Mouse (Mus musculus) yolk sac, embryonic 10.5 days (tissue): ENCODE results near the gene Lpxn.

Experiments
- DNase-seq: peaks from one replicate; pipeline ENCODE4 v3.0.0-alpha.2; 2017; ENCODE audit warnings: low spot score

Lpxn gene

DNA sequence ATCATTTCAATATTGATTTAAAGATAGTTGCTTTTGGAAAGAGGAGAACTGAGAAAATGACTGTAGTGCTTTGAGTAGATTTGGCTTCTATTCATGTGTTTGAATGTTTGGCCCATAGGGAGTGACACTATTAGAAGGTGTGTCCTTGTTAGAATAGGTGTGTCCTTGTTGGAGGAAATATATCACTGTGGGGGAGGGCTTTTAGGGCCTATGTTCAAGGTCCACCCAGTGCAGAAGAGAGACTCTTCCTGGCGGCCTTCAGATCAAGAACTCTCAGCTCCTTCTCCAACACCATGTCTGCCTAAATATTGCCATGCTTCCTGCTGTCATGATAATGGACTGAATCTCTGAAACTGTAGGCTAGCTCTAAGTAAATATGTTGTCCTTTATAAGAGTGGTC, 8.2 kb downstream of the Lpxn start:
- DNase-seq: no peak

DNA sequence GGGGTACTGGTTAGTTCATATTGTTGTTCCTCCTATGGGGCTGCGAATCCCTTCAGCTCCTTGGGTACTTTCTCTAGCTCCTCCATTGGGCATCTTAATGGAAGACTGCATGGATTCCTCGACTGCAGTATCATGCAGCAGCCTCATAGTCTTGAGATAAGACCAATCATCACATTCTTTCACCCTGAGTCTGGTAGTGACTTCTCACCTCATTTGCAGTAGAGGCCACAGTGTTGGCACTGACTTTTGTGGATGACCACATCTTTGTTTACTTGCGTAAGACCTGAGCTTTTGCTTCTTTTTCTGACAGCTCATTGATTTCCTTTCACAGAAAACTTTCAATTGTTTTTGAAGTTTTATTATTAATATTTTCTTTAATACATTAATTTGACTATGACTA, 9.7 kb downstream of the Lpxn start:
- DNase-seq: no peak

DNA sequence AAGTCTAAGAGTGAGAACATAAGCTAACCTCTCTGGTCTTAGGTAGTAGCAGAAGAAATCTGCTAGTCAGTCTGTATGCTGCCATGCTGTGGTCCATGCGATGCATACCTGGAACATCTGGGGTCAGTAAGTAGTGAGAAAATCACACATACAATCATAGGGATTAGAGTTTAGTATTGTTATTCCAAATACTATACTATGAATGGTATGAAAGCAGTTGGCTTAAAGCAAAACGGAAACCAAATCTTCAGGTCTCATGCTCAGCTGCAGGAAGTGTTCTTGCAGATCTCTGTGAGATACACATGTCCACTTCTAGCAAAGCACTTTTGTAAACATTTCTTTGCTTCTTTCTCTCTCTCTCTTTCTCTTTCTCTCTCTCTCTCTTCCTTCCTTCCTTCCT, 10.2 kb downstream of the Lpxn start:
- DNase-seq: no peak

DNA sequence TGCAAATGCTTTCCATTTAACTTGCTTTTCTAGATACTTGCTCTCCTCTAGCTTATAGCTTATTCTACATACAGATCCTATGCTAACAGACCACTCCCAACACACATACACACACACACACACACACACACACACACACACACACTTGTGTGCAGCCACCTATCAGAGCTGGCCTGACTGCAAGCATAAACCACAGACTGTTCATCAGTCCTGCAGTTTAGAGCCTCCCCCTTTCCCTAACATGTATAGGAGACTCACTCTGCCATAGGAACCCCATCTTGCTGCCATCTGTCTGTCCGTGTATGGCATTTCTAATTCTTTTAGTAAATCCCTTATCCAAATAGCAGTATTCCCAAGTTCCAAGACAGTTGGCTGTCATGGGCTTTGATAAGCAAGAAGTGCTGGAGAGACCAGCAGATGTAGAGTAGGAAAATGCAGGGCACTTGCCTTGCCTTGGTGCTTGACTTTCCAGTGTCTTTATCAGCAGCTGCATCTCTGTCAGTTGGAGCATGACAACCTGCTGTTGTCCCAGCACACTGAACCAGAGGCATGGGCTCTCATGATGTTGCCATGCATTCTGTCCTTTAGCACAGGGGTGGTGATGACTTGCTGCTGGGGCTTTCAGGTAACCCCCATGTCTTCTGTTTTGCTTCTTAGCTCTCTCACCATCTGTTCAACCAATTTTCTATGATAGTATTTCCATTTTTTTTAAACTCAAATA, 16.8 kb downstream of the Lpxn start:
- DNase-seq: no peak

DNA sequence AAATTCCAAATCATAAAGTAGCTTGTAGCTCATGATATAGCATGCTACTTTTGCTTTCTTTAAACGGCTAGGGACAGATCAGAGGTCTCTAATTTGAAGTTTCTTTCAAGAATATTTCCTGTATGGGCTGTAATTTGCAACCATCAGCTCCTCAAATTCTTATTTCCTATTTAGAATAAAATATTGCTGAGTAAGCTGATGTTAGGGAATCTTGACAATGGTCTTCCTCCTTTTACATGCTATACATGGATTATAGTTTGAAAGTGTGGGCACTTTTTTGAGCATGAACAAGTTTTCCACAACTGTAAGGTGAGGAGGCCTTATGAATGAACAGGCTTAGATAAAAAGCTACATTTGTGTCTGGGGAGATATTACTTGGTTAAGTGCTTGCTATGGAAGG, 17.9 kb downstream of the Lpxn start:
- DNase-seq: no peak

DNA sequence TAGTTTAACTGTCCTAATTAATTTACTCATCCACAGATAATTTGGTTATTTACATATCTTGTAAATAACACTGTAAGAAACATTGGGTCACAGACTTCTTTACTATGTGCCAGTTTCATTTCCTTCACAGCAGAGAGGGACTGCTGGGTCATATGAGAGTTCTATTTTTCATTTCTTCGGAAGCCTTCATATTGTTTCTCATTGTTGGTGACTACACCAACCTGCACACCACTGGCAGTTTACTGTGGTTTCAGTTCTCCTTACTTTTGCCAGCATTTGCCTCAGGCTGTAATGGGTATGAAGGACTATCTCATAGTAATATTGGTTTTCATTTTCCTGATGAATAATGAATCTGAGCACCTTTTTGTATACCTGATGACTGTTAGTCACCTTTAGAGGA, 22.5 kb downstream of the Lpxn start:
- DNase-seq: no peak

DNA sequence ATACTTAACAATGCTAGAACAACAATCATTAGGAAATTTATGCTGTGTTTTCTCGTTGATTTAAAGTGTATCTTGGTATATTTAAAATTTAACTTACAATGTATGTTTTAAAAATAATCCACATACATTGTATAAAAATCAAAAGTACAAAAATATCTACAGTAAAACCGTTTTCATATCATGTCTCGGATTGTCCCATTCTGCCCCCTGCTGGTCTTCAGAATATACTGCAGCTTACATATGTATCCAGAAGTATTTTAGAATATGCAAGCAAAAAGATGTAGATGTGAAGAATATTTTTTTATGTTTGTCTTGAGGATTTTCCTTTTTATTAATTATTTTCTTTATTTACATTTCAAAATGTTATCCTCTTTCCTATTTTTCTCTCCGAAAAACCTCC, 24.4 kb downstream of the Lpxn start:
- no peak for DNase-seq

DNA sequence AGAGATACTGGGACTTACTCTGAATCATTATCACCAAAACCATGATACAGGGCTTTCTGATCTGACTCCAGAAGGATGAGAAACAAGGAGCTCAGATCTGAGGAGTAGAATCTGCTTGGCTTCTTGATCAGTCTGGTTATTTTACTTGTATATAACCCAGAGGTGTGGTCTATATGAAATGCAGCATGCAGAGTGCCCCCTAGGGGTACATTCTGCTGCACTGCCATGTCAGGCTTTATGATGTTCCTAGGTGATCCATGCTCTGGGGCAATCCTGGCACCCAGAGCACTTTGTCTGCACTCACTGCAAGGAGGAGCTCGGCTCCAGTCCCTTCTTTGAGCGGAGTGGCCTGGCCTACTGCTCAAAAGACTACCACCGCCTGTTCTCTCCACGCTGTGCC, 28.6 kb downstream of the Lpxn start:
- DNase-seq: no peak

DNA sequence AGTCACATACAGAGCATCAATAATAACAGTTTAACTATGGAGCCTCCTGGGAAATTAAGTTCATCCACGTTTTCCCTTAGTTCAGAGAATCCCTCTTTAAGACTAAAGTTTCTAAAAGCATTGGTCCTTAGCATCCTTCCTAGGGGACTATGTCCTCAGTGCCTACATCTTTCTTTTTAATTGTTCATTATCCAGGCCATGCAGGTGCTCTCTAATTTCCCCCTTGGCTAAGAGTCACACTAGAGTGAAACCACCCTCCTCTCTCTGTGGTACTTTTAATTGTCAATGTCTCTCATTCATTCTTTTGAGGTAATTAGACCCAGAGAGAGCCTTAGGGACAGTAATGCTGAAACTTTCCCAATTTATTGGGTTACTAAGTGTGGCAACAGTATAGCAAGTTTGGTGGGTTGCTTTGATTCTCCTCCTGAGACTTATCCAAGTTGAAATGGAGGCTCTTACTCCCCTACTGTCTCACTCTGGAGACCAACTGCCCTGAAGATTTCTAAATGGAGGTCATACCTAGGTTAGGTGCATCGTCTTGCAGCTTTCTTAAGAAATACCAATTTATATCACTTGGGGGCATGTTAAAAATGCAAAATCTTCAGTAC, 34.9 kb downstream of the Lpxn start:
- no peak for DNase-seq

DNA sequence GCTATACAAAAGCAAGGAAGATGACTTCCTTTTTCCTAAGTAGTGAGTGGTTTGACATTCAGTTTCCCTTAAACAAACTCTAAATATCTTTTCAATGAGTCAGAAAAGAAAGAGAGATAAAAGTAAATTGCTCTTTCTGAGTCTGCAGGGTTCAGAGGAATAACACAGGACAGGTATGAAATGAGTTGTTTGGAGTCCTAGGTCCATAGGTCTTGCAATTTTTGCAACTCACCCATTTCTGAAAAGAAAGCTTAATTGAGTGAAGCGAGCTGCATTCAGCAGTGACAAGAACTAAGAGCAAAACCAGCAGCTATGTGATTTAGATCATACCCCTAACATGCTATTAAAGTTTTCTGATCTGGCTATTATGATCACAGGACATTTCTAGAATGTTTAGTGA, 35.6 kb downstream of the Lpxn start:
- DNase-seq: no peak

DNA sequence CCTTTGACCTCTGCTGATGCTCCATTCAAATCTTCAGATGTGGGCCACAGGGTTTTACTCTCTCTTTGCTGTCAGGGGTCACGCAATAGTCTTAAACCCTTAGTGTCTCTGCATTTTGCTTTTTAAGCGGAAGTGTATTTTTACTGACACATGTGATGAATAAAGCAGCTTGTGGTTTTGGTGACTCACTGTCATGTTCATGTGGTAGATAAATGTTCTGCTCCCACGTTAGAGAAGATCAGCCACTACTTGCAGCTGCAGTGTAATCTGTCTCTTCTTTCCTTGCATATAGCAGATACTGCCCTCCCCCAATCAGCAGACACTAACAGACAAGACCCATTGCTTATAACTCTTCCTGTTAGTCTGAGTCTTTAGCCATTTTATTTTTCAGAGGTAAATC, 37.6 kb downstream of the Lpxn start:
- no peak for DNase-seq

DNA sequence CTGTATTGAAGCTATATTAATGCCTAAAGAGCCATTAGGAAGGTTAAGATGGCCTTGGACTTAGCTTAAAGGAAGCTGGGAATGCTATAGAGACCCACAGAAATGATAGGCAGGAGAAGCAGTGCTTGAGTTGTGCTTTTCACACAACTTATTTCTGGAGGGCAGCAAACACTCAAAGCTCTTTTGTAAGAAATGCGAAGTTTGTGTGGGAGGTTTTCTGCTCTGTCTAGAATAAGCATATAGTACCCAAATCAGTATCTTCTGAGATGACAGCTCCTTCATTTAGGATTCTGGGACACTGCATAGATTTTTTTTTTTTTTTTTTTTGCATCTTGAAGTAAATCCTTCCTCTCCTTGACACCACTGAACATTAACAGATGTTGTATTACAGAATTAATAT, 42.5 kb downstream of the Lpxn start:
- no peak for DNase-seq

DNA sequence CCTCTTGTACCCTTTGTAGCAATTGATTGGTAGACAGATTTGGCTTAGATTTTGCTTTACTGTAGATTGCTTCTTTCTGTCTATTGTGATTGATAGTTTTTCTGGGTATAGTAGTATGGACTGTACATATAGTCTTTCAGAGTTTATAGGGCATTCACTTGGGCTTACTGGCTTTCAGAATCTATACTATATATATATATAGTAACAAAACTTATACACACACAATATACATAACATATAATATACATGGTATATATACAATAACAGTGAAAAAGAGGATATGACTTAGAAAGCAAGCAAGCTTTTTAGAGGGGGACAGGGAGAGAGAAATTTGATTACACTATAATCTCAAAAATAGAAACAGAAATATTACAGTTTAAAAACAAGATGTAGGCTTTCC, 50.4 kb downstream of the Lpxn start, which contains the start of gene Gm5244:
TSS of gene Gm5244 (plus strand) at position 301 of the 400 bp plus-strand sequence.
- no peak for DNase-seq

DNA sequence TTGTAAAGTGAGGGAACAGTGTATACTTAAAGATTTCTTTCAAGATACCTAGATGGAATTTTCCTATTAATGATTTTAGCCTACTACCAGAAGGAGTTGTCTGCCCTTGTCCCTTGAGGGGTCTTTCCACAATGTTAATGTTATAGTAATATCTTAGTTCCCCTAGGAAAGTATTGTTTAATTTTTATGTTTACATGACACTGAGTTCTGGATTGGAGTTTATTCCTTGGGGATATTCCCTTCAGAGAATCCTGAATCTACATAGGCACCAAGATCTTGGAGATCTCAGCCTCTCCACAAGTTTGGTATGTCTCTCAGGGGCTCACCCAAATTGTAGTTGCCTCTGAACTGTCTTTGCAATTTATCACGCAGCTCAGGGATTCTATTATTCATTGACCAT, 61.0 kb downstream of the Lpxn start, which contains the start of gene Olfr1444:
TSS of gene Olfr1444 (plus strand) at position 301 of the 400 bp plus-strand sequence.
- DNase-seq: no peak
